Mouse (Mus musculus): ENCODE data around the gene Lsm14a.

GRCm38 (mm10) chr7:34388445-34389276, 4.5 kb downstream of the Lsm14a start:
- TF ChIP-seq POLR2A (IDR thresholded peaks at IDR 0.05; ENCODE audit: borderline replicate concordance, low read depth, low read length) (no peak), CTCF (IDR thresholded peaks at IDR 0.05; ENCODE audit: low read depth, low read length) (no peak)

Data from bone marrow macrophage, adult 2 months (primary cell).